19 mouse cellular contexts compared by ENCODE assay signal in genomic region chr11:55291901-55292300, GRCm38 (mm10). TPM values are rescaled to one million over a fixed set of nuclear protein-coding genes. Genes with fewer than 3 reads are reported as not detected.
"Had no signal": no experiment of that assay in that cellular context is flagged by ENCODE, and none has a peak within 500 bp of the region (broad histone marks: within the 10 kb centered on the region; RNA-seq: fewer than 3 reads in every experiment).

No protein-coding gene starts in this region.

- DNase-seq: gastrocnemius, postnatal 14 days; gastrocnemius, postnatal 36 days; heart, adult 11 months; heart, postnatal 10 days; heart, postnatal 4 days; kidney, adult 18-20 months; kidney, adult 8-10 months; kidney, postnatal 10 days; kidney, postnatal 25 days; kidney, postnatal 4 days; liver; liver, embryonic 13.5 days; liver, postnatal 0 days had no signal

RNA-seq across cellular contexts. Expression of gene Fat2, which starts 44.5 kb away (rescaled TPM):
- polyA plus RNA-seq: heart, embryonic 12.5 days; heart, embryonic 14.5 days; inflammation-experienced regulatory T-cells, adult 6 months; intestine, postnatal 0 days; liver, embryonic 11.5 days; liver, embryonic 13.5 days; liver, embryonic 15.5 days; liver, postnatal 0 days had no signal
